Comparison of ENCODE assay signal across 8 mouse cellular contexts in genomic region chr9:66349144-66349859, GRCm38 (mm10). TPM values are rescaled to one million over a fixed set of nuclear protein-coding genes. Genes with fewer than 3 reads are reported as not detected.
DNase-seq lines count a peak whose midpoint lies in the region; ATAC-seq and TF ChIP-seq lines count a peak whose summit lies in the region.

No protein-coding gene starts in this region.

- TF ChIP-seq POLR2A in bone marrow macrophage, adult 2 months (IDR thresholded peaks at IDR 0.05; ENCODE audit: borderline replicate concordance, low read depth, low read length): no peak

- DNase-seq in heart, postnatal 10 days: no peak
- no peak for DNase-seq in midbrain, embryonic 10.5 days (ENCODE audit: low spot score)
- DNase-seq in kidney, adult 8-10 months: no peak
- DNase-seq in kidney, postnatal 36 days: no peak

- no peak for TF ChIP-seq CTCF in bone marrow macrophage, adult 2 months (IDR thresholded peaks at IDR 0.05; ENCODE audit: low read depth, low read length)

- peaks cover 3 to 20% of the 10 kb centered on the region in 2 experiments; a peak in 3 of 4 replicates for H3K4me1 ChIP-seq in heart, embryonic 14.5 days (ENCODE audit: control insufficient read depth in 2 of 2, insufficient read depth in 2 of 2, low read length in 2 of 2)
- peaks cover 19% of the 10 kb centered on the region for H3K4me1 ChIP-seq in bone marrow macrophage, adult 2 months (ENCODE audit: control insufficient read depth, insufficient read depth, low read length)
- H3K4me1 ChIP-seq in hindbrain, embryonic 12.5 days: peaks cover 16% of the 10 kb centered on the region; the same call in 1 of the 2 replicates
- peaks cover 28% of the 10 kb centered on the region for H3K4me1 ChIP-seq in midbrain, embryonic 10.5 days

- H3K9ac ChIP-seq in heart, embryonic 14.5 days (ENCODE audit: low read length): peak overlapping the region; percentile 96
- H3K9ac ChIP-seq in hindbrain, embryonic 12.5 days: peak overlapping the region; percentile 97

- peak overlapping the region; percentile 86 to 93 for H3K4me3 ChIP-seq in heart, embryonic 14.5 days (ENCODE audit: control insufficient read depth in 1 of 2, insufficient read depth in 1 of 2, low read depth in 1 of 2, low read length in 2 of 2)
- peak overlapping the region; percentile 92 for H3K4me3 ChIP-seq in bone marrow macrophage, adult 2 months (ENCODE audit: insufficient read depth, low read length)
- H3K4me3 ChIP-seq in hindbrain, embryonic 12.5 days: peak overlapping the region; percentile 96
- peak overlapping the region; percentile 94 for H3K4me3 ChIP-seq in midbrain, embryonic 10.5 days

- peak overlapping the region in 1 of 2 experiments; percentile 96; a peak in 1 of 4 replicates for H3K27ac ChIP-seq in heart, embryonic 14.5 days (replicated peaks in 1 of 2; ENCODE audit: control insufficient read depth in 1 of 2, insufficient read depth in 1 of 2, low read depth in 2 of 2, low read length in 2 of 2)
- H3K27ac ChIP-seq in bone marrow macrophage, adult 2 months (ENCODE audit: insufficient read depth, low read depth, low read length): no peak overlapping the region
- peak overlapping the region; percentile 98 for H3K27ac ChIP-seq in hindbrain, embryonic 12.5 days
- H3K27ac ChIP-seq in midbrain, embryonic 10.5 days (replicated peaks): peak overlapping the region; percentile 97

- WGBS in heart, embryonic 14.5 days: 23% methylated on average over 8 of the region's 8 CpGs
- WGBS in hindbrain, embryonic 12.5 days: 43% methylated on average over 8 of the region's 8 CpGs
- 39% methylated on average over 8 of the region's 8 CpGs for WGBS in midbrain, embryonic 10.5 days

- peak overlapping the region; percentile 79 for H3K4me2 ChIP-seq in heart, embryonic 14.5 days (ENCODE audit: low read length)
- peak overlapping the region; percentile 83 for H3K4me2 ChIP-seq in hindbrain, embryonic 12.5 days (replicated peaks)

- no peak for ATAC-seq in heart, embryonic 14.5 days (ENCODE audit: insufficient number of reproducible peaks, insufficient read depth, low FRiP score, low read depth)
- no peak for ATAC-seq in hindbrain, embryonic 12.5 days (ENCODE audit: low FRiP score)
- ATAC-seq in monocyte, adult 5-6 weeks (replicated peaks; ENCODE audit: insufficient number of reproducible peaks, low FRiP score, low TSS enrichment, poor library complexity, severe bottlenecking): no peak

- intact Hi-C loops in heart, postnatal 10 days (cut with DNase I): no loop called here

- H3K27me3 ChIP-seq in heart, embryonic 14.5 days (ENCODE audit: control insufficient read depth, insufficient read depth, low read length): no peaks in the 10 kb centered on the region
- no peaks in the 10 kb centered on the region for H3K27me3 ChIP-seq in hindbrain, embryonic 12.5 days
- peaks cover 4% of the 10 kb centered on the region; the same call in 1 of the 2 replicates for H3K27me3 ChIP-seq in midbrain, embryonic 10.5 days (ENCODE audit: low read depth, poor library complexity, severe bottlenecking)

- no peaks in the 10 kb centered on the region for H3K36me3 ChIP-seq in heart, embryonic 14.5 days (ENCODE audit: control insufficient read depth, insufficient read depth, low read length)
- H3K36me3 ChIP-seq in hindbrain, embryonic 12.5 days: no peaks in the 10 kb centered on the region
- H3K36me3 ChIP-seq in midbrain, embryonic 10.5 days: no peaks in the 10 kb centered on the region

- H3K9me3 ChIP-seq in heart, embryonic 14.5 days (ENCODE audit: control insufficient read depth, low read length): no peaks in the 10 kb centered on the region
- H3K9me3 ChIP-seq in hindbrain, embryonic 12.5 days (replicated peaks): no peaks in the 10 kb centered on the region
- no peaks in the 10 kb centered on the region for H3K9me3 ChIP-seq in midbrain, embryonic 10.5 days (replicated peaks)

RNA-seq across cellular contexts. Expression of gene Herc1, which starts 0.9 kb away (rescaled TPM):
- polyA plus RNA-seq in heart, embryonic 14.5 days (2014; fragmentation: Nextera tagmentation; extraction: Ambion mirVana): 22.7 and 23.1 TPM in 2 replicates
- 10 to 100 TPM; 48.3 to 50.4 TPM for total RNA-seq in heart, postnatal 10 days (2021)
- 37.4 and 45.5 TPM in 2 replicates for polyA plus RNA-seq in bone marrow macrophage, adult 2 months (2012; ENCODE audit: insufficient read depth, insufficient read length, missing spikeins)
- 47.1 and 48.6 TPM in 2 replicates for polyA plus RNA-seq in hindbrain, embryonic 12.5 days (2016; fragmentation: Nextera tagmentation; extraction: Ambion mirVana)
- polyA plus RNA-seq in midbrain, embryonic 10.5 days (2016; fragmentation: Nextera tagmentation; extraction: Ambion mirVana): 26.1 and 30.8 TPM in 2 replicates
- 125 to 158 TPM (median 133 TPM) in 3 replicates for total RNA-seq in monocyte, adult 5-6 weeks (2017)
